Mouse (Mus musculus): Measurements from ENCODE around the gene Polr2l.

GRCm38 (mm10) chr7:141447110-141447991 is 27.6 kb downstream of the Polr2l start, which contains the start of gene Rplp2:
- TF ChIP-seq CTCF (IDR thresholded peaks at IDR 0.05; ENCODE audit: low read depth): no peak; the same call in 1 of the 2 replicates
- no peak for TF ChIP-seq EP300 (IDR thresholded peaks at IDR 0.05; ENCODE audit: low read depth)

All from liver, embryonic 14.5 days (tissue).